Mouse (Mus musculus): ENCODE data around the gene Prdm2.

The Prdm2 gene

GRCm38 (mm10) chr4:143211584-143212340 lies 1.0 kb downstream of the Prdm2 start:
- peak; percentile 12 to 27 for DNase-seq (ENCODE audit: low spot score in 2 of 2)

GRCm38 (mm10) chr4:143209997-143210396 lies 2.8 kb downstream of the Prdm2 start:
- DNase-seq (ENCODE audit: low spot score in 2 of 2): no peak

- no peak for DNase-seq (ENCODE audit: low spot score in 2 of 2)
Measured at GRCm38 (mm10) chr4:143202653-143203052, 10.1 kb downstream of the Prdm2 start.

GRCm38 (mm10) chr4:143198371-143198770 lies 14.4 kb downstream of the Prdm2 start:
- no peak for DNase-seq (ENCODE audit: low spot score in 2 of 2)

GRCm38 (mm10) chr4:143197845-143198356 lies 14.9 kb downstream of the Prdm2 start:
- no peak for DNase-seq (ENCODE audit: low spot score in 2 of 2)

- no peak for DNase-seq (ENCODE audit: low spot score in 2 of 2)
Measured at GRCm38 (mm10) chr4:143194328-143194727, 18.5 kb downstream of the Prdm2 start.

GRCm38 (mm10) chr4:143193164-143193563 lies 19.6 kb downstream of the Prdm2 start:
- DNase-seq (ENCODE audit: low spot score in 2 of 2): no peak

- no peak for DNase-seq (ENCODE audit: low spot score in 2 of 2)
Measured at GRCm38 (mm10) chr4:143191783-143192182, 21.0 kb downstream of the Prdm2 start.

GRCm38 (mm10) chr4:143190657-143191056 lies 22.1 kb downstream of the Prdm2 start:
- no peak for DNase-seq (ENCODE audit: low spot score in 2 of 2)

GRCm38 (mm10) chr4:143188571-143189191 lies 24.1 kb downstream of the Prdm2 start:
- DNase-seq (ENCODE audit: low spot score in 2 of 2): no peak

GRCm38 (mm10) chr4:143186066-143186465 lies 26.7 kb downstream of the Prdm2 start:
- DNase-seq (ENCODE audit: low spot score in 2 of 2): no peak

- no peak for DNase-seq (ENCODE audit: low spot score in 2 of 2)
Measured at GRCm38 (mm10) chr4:143185496-143185895, 27.3 kb downstream of the Prdm2 start.

GRCm38 (mm10) chr4:143183141-143183540 lies 29.7 kb downstream of the Prdm2 start:
- DNase-seq (ENCODE audit: low spot score in 2 of 2): no peak

GRCm38 (mm10) chr4:143180731-143181130 lies 32.1 kb downstream of the Prdm2 start:
- DNase-seq (ENCODE audit: low spot score in 2 of 2): no peak

- no peak for DNase-seq (ENCODE audit: low spot score in 2 of 2)
Measured at GRCm38 (mm10) chr4:143171600-143172290, 41.0 kb downstream of the Prdm2 start.

GRCm38 (mm10) chr4:143170290-143170689 lies 42.5 kb downstream of the Prdm2 start:
- no peak for DNase-seq (ENCODE audit: low spot score in 2 of 2)

- no peak for DNase-seq (ENCODE audit: low spot score in 2 of 2)
Measured at GRCm38 (mm10) chr4:143168093-143168492, 44.7 kb downstream of the Prdm2 start.

- DNase-seq (ENCODE audit: low spot score in 2 of 2): peak; percentile 97
Measured at GRCm38 (mm10) chr4:143161619-143162479, 50.9 kb downstream of the Prdm2 start.

- DNase-seq (ENCODE audit: low spot score in 2 of 2): no peak
Measured at GRCm38 (mm10) chr4:143160826-143161225, 52.0 kb downstream of the Prdm2 start.

GRCm38 (mm10) chr4:143159336-143159735 lies 53.5 kb downstream of the Prdm2 start:
- no peak for DNase-seq (ENCODE audit: low spot score in 2 of 2)

- no peak for DNase-seq (ENCODE audit: low spot score in 2 of 2)
Measured at GRCm38 (mm10) chr4:143155871-143156270, 56.9 kb downstream of the Prdm2 start.

- no peak for DNase-seq (ENCODE audit: low spot score in 2 of 2)
Measured at GRCm38 (mm10) chr4:143155036-143155435, 57.8 kb downstream of the Prdm2 start.

All from frontal cortex, postnatal 25 days (tissue).